ENCODE assay signal across 23 mouse cellular contexts in the genomic region with DNA sequence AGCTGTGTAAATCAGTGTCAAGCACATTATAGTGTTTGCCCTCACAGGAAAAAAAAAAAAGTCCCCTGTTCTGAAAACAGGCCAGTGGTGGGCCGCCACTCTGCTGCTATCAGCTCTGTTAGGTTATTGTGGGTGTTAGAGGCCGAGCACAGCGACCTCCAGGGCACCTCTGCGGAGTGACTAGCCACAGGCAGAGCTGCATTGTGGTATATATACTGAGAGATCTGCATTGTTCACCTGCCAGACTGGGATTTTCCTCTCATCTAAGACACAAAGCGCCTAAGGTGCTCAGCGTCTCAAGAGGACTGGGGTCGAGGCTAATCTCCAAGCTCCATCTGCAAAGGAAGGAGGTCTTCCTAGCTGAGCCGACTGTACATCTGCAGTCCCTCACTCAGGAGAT. TPM values are rescaled to one million over a fixed set of nuclear protein-coding genes. Genes with fewer than 3 reads are reported as not detected.
DNase-seq lines count a peak whose midpoint lies in the region.
"Had no signal": no experiment of that assay in that cellular context is flagged by ENCODE, and none has a peak within 500 bp of the region (broad histone marks: within the 10 kb centered on the region; RNA-seq: fewer than 3 reads in every experiment).

No protein-coding gene starts in this region.

- peaks cover 9% of the 10 kb centered on the region; the same call in 1 of the 2 replicates for H3K36me3 ChIP-seq in heart, embryonic 10.5 days
- H3K36me3 ChIP-seq in limb, embryonic 10.5 days = no peaks in the 10 kb centered on the region
- H3K36me3 ChIP-seq: G1E had no signal

- peaks cover 55% of the 10 kb centered on the region for H3K4me1 ChIP-seq in heart, embryonic 10.5 days
- peaks cover 28% of the 10 kb centered on the region for H3K4me1 ChIP-seq in limb, embryonic 10.5 days

- 0 out of 2 replicates have a peak overlapping the region, but pooled peaks have one; percentile 3 for H3K27ac ChIP-seq in heart, embryonic 10.5 days
- 0 out of 2 replicates have a peak overlapping the region, but pooled peaks have one; percentile 14 for H3K27ac ChIP-seq in limb, embryonic 10.5 days

- H3K27me3 ChIP-seq in heart, embryonic 10.5 days (ENCODE audit: insufficient read depth, poor library complexity, severe bottlenecking) = peaks cover 43% of the 10 kb centered on the region
- peaks cover 76% of the 10 kb centered on the region for H3K27me3 ChIP-seq in limb, embryonic 10.5 days (ENCODE audit: low read depth, poor library complexity, severe bottlenecking)
- H3K27me3 ChIP-seq: Patski had no signal

- H3K9me3 ChIP-seq in heart, embryonic 10.5 days = no peaks in the 10 kb centered on the region
- H3K9me3 ChIP-seq in limb, embryonic 10.5 days (replicated peaks) = no peaks in the 10 kb centered on the region
- H3K9me3 ChIP-seq: G1E had no signal

- no peak for DNase-seq in heart, embryonic 10.5 days (ENCODE audit: low spot score)
- no peak for DNase-seq in heart, adult 9 months (ENCODE audit: low spot score in 2 of 2)
- DNase-seq in retina, postnatal 1 day = peak; percentile 60
- no peak for DNase-seq in retina, embryonic 14.5 days (ENCODE audit: low spot score)
- no peak for DNase-seq in limb, embryonic 10.5 days (ENCODE audit: low spot score)
- DNase-seq in gastrocnemius, adult 8-10 months (ENCODE audit: low spot score in 2 of 2) = no peak
- DNase-seq: adrenal gland, adult 8-10 months; adrenal gland, postnatal 10 days; adrenal gland, postnatal 14 days; adrenal gland, postnatal 25 days; adrenal gland, postnatal 36 days; B cell, adult 2 months; cerebellum, adult 11 months; cerebellum, adult 11-12 months; cerebellum, adult 18-20 months had no signal

- H3K4me3 ChIP-seq in heart, embryonic 10.5 days = no peak overlapping the region
- H3K4me3 ChIP-seq in limb, embryonic 10.5 days = no peak overlapping the region

- 50% methylated on average over 8 of the region's 8 CpGs for WGBS in heart, embryonic 10.5 days
- WGBS in limb, embryonic 10.5 days = 71% methylated on average over 8 of the region's 8 CpGs

RNA-seq across cellular contexts. Expression of a gene that starts 13.9 kb away (rescaled TPM):
- 0.16 and 0.31 TPM in 2 replicates for polyA plus RNA-seq in heart, embryonic 10.5 days (2016; fragmentation: Nextera tagmentation; extraction: Ambion mirVana)
- 0.16 TPM in 1 of 2 replicates, not detected in the other for polyA plus RNA-seq in limb, embryonic 10.5 days (2016; fragmentation: Nextera tagmentation; extraction: Ambion mirVana)
- not detected for total RNA-seq in gastrocnemius, adult 8-10 months (2022)
- total RNA-seq: CH12.LX, ES-E14, G1E, MEL had no signal
- polyA plus RNA-seq: activated CD4-positive, CD25-positive, alpha-beta regulatory T cell, adult 4 months; C2C12; CD4-positive, CD25-positive, alpha-beta regulatory T cell, adult 4 months; G1E had no signal

RNA-seq across cellular contexts. Expression of a gene that starts 49.4 kb away (rescaled TPM):
- 8.2 and 11.9 TPM in 2 replicates for polyA plus RNA-seq in heart, embryonic 10.5 days (2016; fragmentation: Nextera tagmentation; extraction: Ambion mirVana)
- 1.7 and 2.2 TPM in 2 replicates for polyA plus RNA-seq in limb, embryonic 10.5 days (2016; fragmentation: Nextera tagmentation; extraction: Ambion mirVana)
- total RNA-seq in gastrocnemius, adult 8-10 months (2022) = 10 to 100 TPM; 24.5 to 33.0 (median 25.0) TPM
- polyA plus RNA-seq: activated CD4-positive, CD25-positive, alpha-beta regulatory T cell, adult 4 months had no signal
